Mouse (Mus musculus) cortical plate, adult 2 months (tissue): Measurements from ENCODE around the gene Zfp346. TPM values are rescaled to one million over a fixed set of nuclear protein-coding genes. Genes with fewer than 3 reads are reported as not detected.

Experiments
- H3K27ac ChIP-seq: fragments of 200-500 bp; 2 replicates; pipeline ENCODE4 v1.5.1; 2012; ENCODE audit warnings: low read length, control low read depth, inconsistent platforms; ENCODE audit not compliant: insufficient read depth
- H3K4me1 ChIP-seq: fragments of 200-500 bp; 2 replicates; pipeline ENCODE4 v1.6.1; 2011; ENCODE audit warnings: low read length; ENCODE audit not compliant: control insufficient read depth, insufficient read depth
- H3K4me3 ChIP-seq: fragments of 200-500 bp; 2 replicates; pipeline ENCODE4 v1.5.1; 2011; ENCODE audit warnings: mild to moderate bottlenecking, low read length, control low read depth; ENCODE audit not compliant: insufficient read depth
- CTCF ChIP-seq: fragments of 200-500 bp; IDR thresholded peaks from 2 replicates; pipeline ENCODE4 v1.5.1; 2011; ENCODE audit warnings: mild to moderate bottlenecking, control low read depth, low read length; ENCODE audit not compliant: insufficient read depth; ENCODE audit errors: extremely low read depth
- POLR2A ChIP-seq: fragments of 200-500 bp; IDR thresholded peaks from 2 replicates; pipeline ENCODE4 v1.6.1; 2011; ENCODE audit warnings: mild to moderate bottlenecking, low read length, control low read depth; ENCODE audit not compliant: insufficient read depth; ENCODE audit errors: extremely low read depth
- polyA plus RNA-seq: library from polyadenylated mRNA; depleted of rRNA; stranded (reverse); fragments of >200 nt; gene quantifications from 2 replicates; pipeline ENCODE4 v1.2.3, GENCODE M21; 2012

The Zfp346 gene
- polyA plus RNA-seq, 1 experiment = 41.0 TPM

GRCm38 (mm10) chr13:55101627-55102026 is 3.5 kb upstream of the Zfp346 start:
- Histone ChIP-seq H3K27ac (no peak overlapping the region), H3K4me1 (peaks cover 6% of the 10 kb centered on the region; the same call in 1 of the 2 replicates), H3K4me3 (no peak overlapping the region)
- TF ChIP-seq POLR2A = no peak
- no peak for TF ChIP-seq CTCF

- no peak for TF ChIP-seq POLR2A
- no peak for TF ChIP-seq CTCF
- Histone ChIP-seq H3K4me1 (peaks cover 8% of the 10 kb centered on the region), H3K27ac (no peak overlapping the region), H3K4me3 (no peak overlapping the region)
Measured at GRCm38 (mm10) chr13:55102366-55102765, 2.7 kb upstream of the Zfp346 start.

- TF ChIP-seq CTCF (no peak), POLR2A (no peak)
- no peak overlapping the region for H3K4me3 ChIP-seq
- peaks cover 11% of the 10 kb centered on the region for H3K4me1 ChIP-seq
- H3K27ac ChIP-seq = no peak overlapping the region
Measured at GRCm38 (mm10) chr13:55103351-55103750, 1.8 kb upstream of the Zfp346 start.

GRCm38 (mm10) chr13:55105953-55106691 is 1.0 kb downstream of the Zfp346 start:
- H3K4me3 ChIP-seq = peak overlapping the region; percentile 76
- TF ChIP-seq POLR2A (no peak), CTCF (no peak)
- H3K27ac ChIP-seq = no peak overlapping the region
- H3K4me1 ChIP-seq = peaks cover 10% of the 10 kb centered on the region

- H3K4me3 ChIP-seq = no peak overlapping the region
- TF ChIP-seq POLR2A (no peak), CTCF (no peak)
- H3K27ac ChIP-seq = no peak overlapping the region
- peaks cover 10% of the 10 kb centered on the region for H3K4me1 ChIP-seq
Measured at GRCm38 (mm10) chr13:55107116-55107515, 2.0 kb downstream of the Zfp346 start.

GRCm38 (mm10) chr13:55107694-55108093 is 2.6 kb downstream of the Zfp346 start:
- TF ChIP-seq POLR2A = no peak
- no peak for TF ChIP-seq CTCF
- Histone ChIP-seq H3K27ac (no peak overlapping the region), H3K4me3 (no peak overlapping the region), H3K4me1 (peaks cover 10% of the 10 kb centered on the region)

- TF ChIP-seq CTCF (no peak), POLR2A (no peak)
Measured at GRCm38 (mm10) chr13:55114375-55114774, 9.3 kb downstream of the Zfp346 start.

GRCm38 (mm10) chr13:55124903-55125302 is 19.8 kb downstream of the Zfp346 start:
- TF ChIP-seq CTCF = no peak
- no peak for TF ChIP-seq POLR2A
- no peak overlapping the region for H3K4me3 ChIP-seq
- H3K27ac ChIP-seq = no peak overlapping the region
- H3K4me1 ChIP-seq = no peaks in the 10 kb centered on the region

More at GRCm38 (mm10) chr13:55114375-55114774, 9.3 kb downstream of the Zfp346 start:
- Histone ChIP-seq H3K4me3 (no peak overlapping the region), H3K4me1 (no peaks in the 10 kb centered on the region), H3K27ac (no peak overlapping the region)

- Histone ChIP-seq H3K27ac (no peak within 1 kb of the TSS), H3K4me1 (no peaks in the 10 kb centered on the region), H3K4me3 (no peak within 1 kb of the TSS)
- TF ChIP-seq CTCF (no peak), POLR2A (no peak)
Measured at GRCm38 (mm10) chr13:55133448-55133847, 28.3 kb downstream of the Zfp346 start, which contains the start of gene Gm17617. Gene Gm17617, minus strand, starts transcription at chr13:55133548.

- TF ChIP-seq CTCF (peak; percentile 50), POLR2A (no peak)
- Histone ChIP-seq H3K4me3 (no peak overlapping the region), H3K27ac (no peak overlapping the region), H3K4me1 (no peaks in the 10 kb centered on the region)
Measured at GRCm38 (mm10) chr13:55135382-55135781, 30.3 kb downstream of the Zfp346 start.

GRCm38 (mm10) chr13:55140271-55140670 is 35.2 kb downstream of the Zfp346 start:
- H3K4me1 ChIP-seq = no peaks in the 10 kb centered on the region
- no peak for TF ChIP-seq POLR2A
- TF ChIP-seq CTCF = no peak
- no peak overlapping the region for H3K27ac ChIP-seq
- no peak overlapping the region for H3K4me3 ChIP-seq
